Mouse (Mus musculus): ENCODE results near the gene Haghl. TPM values are rescaled to one million over a fixed set of nuclear protein-coding genes. Genes with fewer than 3 reads are reported as not detected.
"Not testable (repeated sequence)": the region's sequence is repeated elsewhere in the genome, so short reads cannot be mapped to it uniquely, and the experiment has no call there.

Haghl gene
- polyA plus RNA-seq, 1 experiment from 2014 or later = 93.0 TPM

- no peaks in the 10 kb centered on the region for H3K27me3 ChIP-seq
- no peaks in the 10 kb centered on the region for H3K36me3 ChIP-seq
- H3K4me3 ChIP-seq = no peak overlapping the region
- no peak overlapping the region for H3K27ac ChIP-seq
- no peak overlapping the region for H3K9ac ChIP-seq
- H3K4me1 ChIP-seq = peaks cover 16% of the 10 kb centered on the region
- 82% methylated on average over 4 of the region's 4 CpGs for WGBS
- H3K4me2 ChIP-seq (replicated peaks) = no peak overlapping the region
- no peaks in the 10 kb centered on the region for H3K9me3 ChIP-seq
- ATAC-seq (ENCODE audit: insufficient number of reproducible peaks, insufficient read depth, low FRiP score, low TSS enrichment) = no peak
These were observed 30.4 kb downstream of the Haghl start for GRCm38 (mm10) chr17:25755086-25755485.

- H3K4me1 ChIP-seq = peaks cover 16% of the 10 kb centered on the region
- H3K4me3 ChIP-seq = no peak within 1 kb of the TSS
- ATAC-seq (ENCODE audit: insufficient number of reproducible peaks, insufficient read depth, low FRiP score, low TSS enrichment) = no peak
- H3K27ac ChIP-seq = no peak within 1 kb of the TSS
- H3K9ac ChIP-seq = no peak within 1 kb of the TSS
- H3K4me2 ChIP-seq (replicated peaks) = no peak within 1 kb of the TSS
- 85% methylated on average over 9 of the region's 9 CpGs for WGBS
- H3K36me3 ChIP-seq = no peaks in the 10 kb centered on the region
- H3K9me3 ChIP-seq = no peaks in the 10 kb centered on the region
- no peaks in the 10 kb centered on the region for H3K27me3 ChIP-seq
These were observed 31.2 kb downstream of the Haghl start, which contains the start of gene Msln for GRCm38 (mm10) chr17:25754241-25754640. Gene Msln (minus strand): TSS chr17:25754378.

- H3K4me1 ChIP-seq = peaks cover 16% of the 10 kb centered on the region
- no peak overlapping the region for H3K4me2 ChIP-seq (replicated peaks)
- H3K9ac ChIP-seq = no peak overlapping the region
- no peaks in the 10 kb centered on the region for H3K9me3 ChIP-seq
- H3K27me3 ChIP-seq = no peaks in the 10 kb centered on the region
- no peak overlapping the region for H3K4me3 ChIP-seq
- no peaks in the 10 kb centered on the region for H3K36me3 ChIP-seq
- no peak for ATAC-seq (ENCODE audit: insufficient number of reproducible peaks, insufficient read depth, low FRiP score, low TSS enrichment)
- 48% methylated on average over 5 of the region's 5 CpGs for WGBS
- no peak overlapping the region for H3K27ac ChIP-seq
These were observed 34.0 kb downstream of the Haghl start for GRCm38 (mm10) chr17:25751446-25751845.

- H3K9ac ChIP-seq = no peak overlapping the region
- H3K4me3 ChIP-seq = no peak overlapping the region
- WGBS = 76% methylated on average over 6 of the region's 6 CpGs
- H3K36me3 ChIP-seq = no peaks in the 10 kb centered on the region
- H3K9me3 ChIP-seq = no peaks in the 10 kb centered on the region
- no peak for ATAC-seq (ENCODE audit: insufficient number of reproducible peaks, insufficient read depth, low FRiP score, low TSS enrichment)
- peaks cover 10% of the 10 kb centered on the region; the same call in 1 of the 2 replicates for H3K4me1 ChIP-seq
- H3K4me2 ChIP-seq (replicated peaks) = no peak overlapping the region
- peaks cover 6% of the 10 kb centered on the region; the same call in 1 of the 2 replicates for H3K27me3 ChIP-seq
- no peak overlapping the region for H3K27ac ChIP-seq
These were observed 36.2 kb downstream of the Haghl start for GRCm38 (mm10) chr17:25749314-25749713.

GRCm38 (mm10) chr17:25748238-25748637, 37.2 kb downstream of the Haghl start:
- Histone ChIP-seq H3K4me1 (peaks cover 10% of the 10 kb centered on the region; the same call in 1 of the 2 replicates), H3K27ac (no peak overlapping the region), H3K9me3 (no peaks in the 10 kb centered on the region), H3K36me3 (no peaks in the 10 kb centered on the region), H3K9ac (no peak overlapping the region), H3K4me2 (replicated peaks) (no peak overlapping the region), H3K4me3 (no peak overlapping the region), H3K27me3 (peaks cover 9% of the 10 kb centered on the region; the same call in 1 of the 2 replicates)
- WGBS = 89% methylated on average over 4 of the region's 4 CpGs
- no peak for ATAC-seq (ENCODE audit: insufficient number of reproducible peaks, insufficient read depth, low FRiP score, low TSS enrichment)

DNA sequence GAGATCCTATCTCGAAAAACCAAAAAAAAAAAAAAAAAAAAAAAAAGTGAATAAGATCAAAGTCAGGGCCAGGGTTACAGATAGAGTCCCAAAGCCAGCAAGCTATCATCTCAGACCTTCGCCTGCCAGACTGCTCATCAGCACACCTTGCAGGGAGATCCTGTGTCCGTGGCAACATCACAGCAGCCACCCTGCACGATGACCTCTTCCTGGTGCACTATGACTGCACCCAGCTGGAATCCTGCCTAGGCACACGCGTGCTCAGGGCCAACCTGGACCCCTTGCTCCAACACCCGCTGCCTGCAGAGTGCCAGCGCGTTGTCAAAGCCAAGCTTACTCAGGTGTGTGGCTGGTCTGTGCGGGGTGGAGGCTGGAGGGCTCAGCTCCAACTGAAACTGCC, 41.2 kb downstream of the Haghl start:
- Histone ChIP-seq H3K27ac (no peak overlapping the region), H3K9me3 (no peaks in the 10 kb centered on the region)

DNA sequence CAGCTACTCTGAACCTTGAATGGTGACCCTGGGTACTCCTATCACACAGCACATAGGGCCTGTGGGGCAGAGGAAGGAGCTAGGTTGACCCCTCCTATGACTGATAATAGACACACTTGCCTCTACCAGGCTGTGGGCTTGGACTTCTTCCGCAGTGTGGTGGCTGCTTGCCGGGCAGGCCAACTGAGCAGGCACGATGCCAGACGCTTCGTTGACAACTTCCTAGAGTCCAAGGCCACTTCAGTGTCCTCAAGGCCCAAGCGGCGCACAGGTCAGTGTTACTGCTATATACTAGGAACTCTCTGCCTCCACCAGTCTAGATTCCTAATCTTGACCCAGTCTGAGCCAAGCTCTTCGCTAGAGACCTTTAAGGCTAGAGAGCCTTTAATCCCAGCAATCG, 41.6 kb downstream of the Haghl start:
- no peak overlapping the region for H3K9ac ChIP-seq
- H3K4me1 ChIP-seq = no peaks in the 10 kb centered on the region
- no peaks in the 10 kb centered on the region for H3K9me3 ChIP-seq
- H3K4me2 ChIP-seq (replicated peaks) = no peak overlapping the region
- peaks cover 9% of the 10 kb centered on the region; the same call in 1 of the 2 replicates for H3K27me3 ChIP-seq
- H3K4me3 ChIP-seq = no peak overlapping the region
- H3K36me3 ChIP-seq = no peaks in the 10 kb centered on the region
- no peak overlapping the region for H3K27ac ChIP-seq
- WGBS = 93% methylated on average over 9 of the region's 9 CpGs
- no peak for ATAC-seq (ENCODE audit: insufficient number of reproducible peaks, insufficient read depth, low FRiP score, low TSS enrichment)

More for the DNA sequence above, 41.2 kb downstream of the Haghl start:
- Histone ChIP-seq H3K4me2 (replicated peaks) (no peak overlapping the region), H3K9ac (no peak overlapping the region), H3K27me3 (peaks cover 9% of the 10 kb centered on the region; the same call in 1 of the 2 replicates), H3K4me3 (no peak overlapping the region), H3K4me1 (no peaks in the 10 kb centered on the region), H3K36me3 (no peaks in the 10 kb centered on the region)
- 83% methylated on average over 9 of the region's 10 CpGs for WGBS
- no peak for ATAC-seq (ENCODE audit: insufficient number of reproducible peaks, insufficient read depth, low FRiP score, low TSS enrichment)

GRCm38 (mm10) chr17:25741471-25741870, 44.0 kb downstream of the Haghl start:
- H3K9ac ChIP-seq; ATAC-seq (ENCODE audit: insufficient number of reproducible peaks, insufficient read depth, low FRiP score, low TSS enrichment); H3K4me3 ChIP-seq; H3K4me2 ChIP-seq (replicated peaks); H3K36me3 ChIP-seq; H3K27ac ChIP-seq; H3K4me1 ChIP-seq; H3K9me3 ChIP-seq: not testable (repeated sequence)
- peaks cover 14% of the 10 kb centered on the region; the same call in 1 of the 2 replicates for H3K27me3 ChIP-seq
- WGBS = 65% methylated on average over 12 of the region's 12 CpGs

- no peak for ATAC-seq (ENCODE audit: insufficient number of reproducible peaks, insufficient read depth, low FRiP score, low TSS enrichment)
- Histone ChIP-seq H3K4me3 (no peak overlapping the region), H3K36me3 (no peaks in the 10 kb centered on the region), H3K4me2 (replicated peaks) (no peak overlapping the region), H3K27me3 (peaks cover 7% of the 10 kb centered on the region; the same call in 1 of the 2 replicates), H3K4me1 (no peaks in the 10 kb centered on the region), H3K27ac (no peak overlapping the region), H3K9me3 (no peaks in the 10 kb centered on the region), H3K9ac (no peak overlapping the region)
- 83% methylated on average over 7 of the region's 7 CpGs for WGBS
These were observed 46.6 kb downstream of the Haghl start for GRCm38 (mm10) chr17:25738861-25739260.

GRCm38 (mm10) chr17:25735745-25736144, 49.7 kb downstream of the Haghl start, which contains the start of gene Mslnl:
Gene Mslnl (plus strand): TSS chr17:25736042.
- Histone ChIP-seq H3K27me3 (peaks cover 4% of the 10 kb centered on the region; the same call in 1 of the 2 replicates), H3K9ac (no peak within 1 kb of the TSS), H3K27ac (no peak within 1 kb of the TSS), H3K9me3 (no peaks in the 10 kb centered on the region), H3K4me2 (replicated peaks) (no peak within 1 kb of the TSS), H3K4me3 (no peak within 1 kb of the TSS), H3K4me1 (no peaks in the 10 kb centered on the region), H3K36me3 (peaks cover 6% of the 10 kb centered on the region; the same call in 1 of the 2 replicates)
- no peak for ATAC-seq (ENCODE audit: insufficient number of reproducible peaks, insufficient read depth, low FRiP score, low TSS enrichment)
- WGBS = 75% methylated on average over 3 of the region's 3 CpGs

- Histone ChIP-seq H3K27ac (no peak overlapping the region), H3K9ac (no peak overlapping the region), H3K4me3 (no peak overlapping the region), H3K36me3 (peaks cover 11% of the 10 kb centered on the region; the same call in 1 of the 2 replicates), H3K9me3 (no peaks in the 10 kb centered on the region), H3K4me2 (replicated peaks) (no peak overlapping the region), H3K27me3 (peaks cover 4% of the 10 kb centered on the region; the same call in 1 of the 2 replicates), H3K4me1 (no peaks in the 10 kb centered on the region)
- no peak for ATAC-seq (ENCODE audit: insufficient number of reproducible peaks, insufficient read depth, low FRiP score, low TSS enrichment)
- 83% methylated on average over 5 of the region's 5 CpGs for WGBS
These were observed 50.2 kb downstream of the Haghl start for GRCm38 (mm10) chr17:25735246-25735645.

GRCm38 (mm10) chr17:25732082-25732481, 53.4 kb downstream of the Haghl start:
- no peaks in the 10 kb centered on the region for H3K9me3 ChIP-seq
- no peak overlapping the region for H3K9ac ChIP-seq

More at GRCm38 (mm10) chr17:25732082-25732481, 53.4 kb downstream of the Haghl start:
- WGBS = 21% methylated on average over 2 of the region's 2 CpGs
- Histone ChIP-seq H3K36me3 (peaks cover 24% of the 10 kb centered on the region; the same call in 1 of the 2 replicates), H3K4me2 (replicated peaks) (no peak overlapping the region), H3K27me3 (no peaks in the 10 kb centered on the region), H3K4me3 (no peak overlapping the region), H3K27ac (no peak overlapping the region), H3K4me1 (peaks cover 10% of the 10 kb centered on the region)
- ATAC-seq (ENCODE audit: insufficient number of reproducible peaks, insufficient read depth, low FRiP score, low TSS enrichment) = no peak

Measured in embryonic facial prominence, embryonic 12.5 days (tissue).